Mouse (Mus musculus): ENCODE results near the gene Cdadc1. TPM values are rescaled to one million over a fixed set of nuclear protein-coding genes. Genes with fewer than 3 reads are reported as not detected.
"Not testable (repeated sequence)": the region's sequence is repeated elsewhere in the genome, so short reads cannot be mapped to it uniquely, and the experiment has no call there.

Cdadc1 gene
- total RNA-seq, 2 experiments from 2014 or later, result 51.5 to 56.0 TPM

- not testable (repeated sequence) for DNase-seq
Measured at GRCm38 (mm10) chr14:59614149-59614548, 16.4 kb upstream of the Cdadc1 start.

DNA sequence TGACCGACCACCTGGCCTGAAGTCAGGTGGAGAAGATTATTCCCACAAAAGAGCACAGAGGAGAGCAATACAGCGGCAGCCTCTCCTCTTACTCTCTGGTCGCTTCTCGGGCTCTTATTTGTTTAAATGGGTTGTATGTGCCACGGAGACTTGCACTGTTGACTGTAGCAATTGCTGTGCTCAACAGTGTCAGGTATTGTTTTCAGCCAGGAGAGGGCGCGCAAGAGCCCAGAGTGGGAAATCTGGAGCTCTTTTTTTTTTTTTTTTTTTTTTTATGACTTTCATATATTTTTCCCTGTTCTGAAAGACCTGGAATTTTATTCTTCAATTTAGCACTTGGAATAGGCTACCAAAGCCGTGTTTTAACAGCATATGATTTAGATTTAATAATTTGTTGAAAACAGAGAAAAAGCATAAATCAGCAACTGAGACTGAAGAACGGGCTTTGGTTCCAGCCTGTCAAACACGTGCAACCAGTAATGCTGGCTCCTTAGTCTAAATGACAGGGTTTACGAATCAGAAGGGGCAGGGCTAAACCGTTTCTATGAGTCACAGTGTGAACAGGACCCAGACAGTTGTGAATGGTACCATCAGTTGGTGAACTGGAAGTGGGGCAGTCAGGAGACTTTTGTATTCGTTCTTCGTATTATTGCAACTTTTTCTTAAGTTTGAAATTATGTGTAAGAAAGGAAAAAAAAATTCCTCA lies 15.3 kb upstream of the Cdadc1 start:
- peak; percentile 23 to 75 for DNase-seq

- no peak for DNase-seq
Measured at GRCm38 (mm10) chr14:59607021-59607420, 9.3 kb upstream of the Cdadc1 start.

DNA sequence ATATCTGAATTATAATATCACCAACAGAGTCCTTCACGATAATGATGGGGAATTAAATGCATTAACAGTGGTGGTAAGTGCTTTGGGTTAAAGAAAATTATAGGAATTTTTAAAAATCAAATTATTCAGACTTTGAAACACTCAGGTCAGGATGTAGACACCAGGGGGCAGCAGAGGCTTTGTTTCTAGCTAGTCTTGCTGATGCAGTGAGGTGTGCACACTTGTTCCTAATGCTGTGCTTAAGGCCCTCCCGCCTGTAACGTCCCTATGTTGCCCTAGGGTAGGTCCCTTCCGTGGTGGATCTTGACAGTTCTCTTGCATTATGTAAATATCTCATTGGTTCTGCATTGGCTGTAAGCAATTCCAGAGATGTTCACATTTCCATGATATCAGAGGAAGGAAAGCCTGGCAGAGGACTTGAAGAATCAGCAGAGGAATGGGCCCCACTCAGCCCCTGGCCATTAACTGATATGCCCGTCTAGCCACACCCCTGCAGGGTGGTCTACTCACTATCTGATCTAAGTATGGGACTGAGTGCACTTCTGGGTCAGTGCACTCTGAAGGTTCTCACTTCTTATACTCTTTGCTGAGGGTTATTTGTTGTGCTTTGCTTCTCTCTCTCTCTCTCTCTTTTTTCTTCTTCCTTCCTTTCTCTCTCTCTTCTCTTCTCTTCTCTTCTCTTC lies 8.1 kb upstream of the Cdadc1 start:
- DNase-seq, result peak; percentile 39 to 87

DNA sequence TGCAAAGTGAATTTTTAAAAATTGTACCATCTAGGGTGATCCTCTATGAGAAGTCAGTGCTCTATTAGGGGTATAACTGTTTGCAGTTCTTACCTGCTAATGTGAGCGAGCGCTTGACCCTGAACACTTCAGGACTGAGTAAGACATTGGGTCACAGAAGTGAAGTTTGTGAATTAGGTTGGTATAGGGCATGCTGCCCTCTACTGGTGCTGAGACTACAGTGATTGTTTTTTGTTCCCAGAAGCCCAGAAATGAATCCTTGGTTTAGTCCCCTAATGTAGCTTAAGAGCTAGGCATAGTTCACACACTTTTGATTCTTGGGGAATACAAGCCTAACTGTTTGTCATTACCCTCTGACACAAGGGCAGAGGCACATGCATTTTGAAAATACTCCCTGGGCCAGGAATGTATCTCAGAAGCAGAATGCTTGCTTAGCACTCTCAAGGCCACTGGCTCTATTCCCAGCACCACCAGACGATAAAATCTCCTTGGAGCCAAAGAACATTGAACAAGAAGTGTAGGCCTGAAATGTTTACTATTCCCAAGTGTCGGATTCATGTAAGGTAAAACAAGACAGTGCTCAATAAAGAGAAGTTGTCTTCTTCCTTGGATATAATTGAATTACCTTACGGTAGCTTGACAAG lies 6.4 kb upstream of the Cdadc1 start:
- DNase-seq, result peak in 1 of 2 experiments; percentile 45

DNA sequence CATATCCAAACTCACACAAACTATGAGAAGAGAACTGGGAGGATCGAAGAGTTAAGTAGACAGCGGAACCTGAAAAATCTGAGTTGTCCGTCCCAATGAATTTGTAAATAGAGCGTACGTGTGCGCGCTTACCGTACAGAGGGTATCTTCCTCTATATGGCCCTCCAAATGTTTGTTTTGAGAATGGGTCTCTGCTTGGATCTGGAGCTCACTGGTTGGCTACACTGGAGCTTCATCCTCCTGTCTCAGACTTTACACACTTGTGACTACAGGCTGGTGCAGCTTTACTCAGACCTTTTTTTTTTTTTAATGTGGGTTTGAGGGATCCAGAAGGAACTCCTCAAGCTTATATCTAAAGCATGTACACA lies 485 bp upstream of the Cdadc1 start:
- DNase-seq, result no peak

- DNase-seq, result no peak
Measured at GRCm38 (mm10) chr14:59594988-59595387, 2.8 kb downstream of the Cdadc1 start.

DNA sequence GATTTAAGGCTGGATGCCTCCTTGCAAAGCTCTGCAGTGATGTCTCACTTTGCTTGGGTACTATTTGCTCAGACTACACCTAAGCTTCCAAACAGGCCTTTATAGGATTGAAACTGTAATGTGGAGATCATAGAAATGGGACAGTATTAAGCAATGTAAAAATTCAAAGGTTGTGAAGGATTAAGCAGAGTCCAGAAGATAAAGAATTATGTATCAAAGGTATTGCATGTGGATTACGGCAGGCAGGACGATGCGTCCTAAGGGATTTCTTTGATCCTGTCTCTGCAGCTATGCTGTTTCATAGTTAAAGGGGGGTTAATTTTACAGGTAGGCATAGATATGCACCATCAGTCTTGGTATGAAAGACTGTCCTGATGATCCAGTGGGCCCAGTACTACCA lies 5.2 kb downstream of the Cdadc1 start:
- no peak for DNase-seq

- DNase-seq, result no peak
Measured at GRCm38 (mm10) chr14:59591901-59592300, 5.9 kb downstream of the Cdadc1 start.

DNA sequence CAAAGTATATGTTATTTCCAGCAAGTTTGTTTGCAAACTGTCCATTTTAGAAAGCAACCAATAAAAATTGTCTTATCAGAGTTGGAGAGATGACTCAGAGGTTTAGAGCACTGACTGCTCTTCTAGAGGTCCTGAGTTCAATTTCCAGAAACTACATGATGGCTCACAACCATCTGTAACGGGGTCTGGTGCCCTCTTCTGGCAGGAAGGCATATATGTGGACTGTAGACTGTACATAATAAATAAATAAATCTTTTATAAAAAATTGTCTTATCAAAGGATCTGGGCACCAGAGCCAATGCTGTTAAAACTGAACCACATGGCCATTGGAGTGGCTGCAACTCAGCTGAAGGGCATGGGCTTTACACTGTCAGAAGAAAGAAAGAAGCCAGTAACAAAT lies 7.1 kb downstream of the Cdadc1 start:
- DNase-seq, result peak in 1 of 2 experiments; percentile 31

GRCm38 (mm10) chr14:59576385-59576784 lies 21.4 kb downstream of the Cdadc1 start:
- no peak for DNase-seq

DNA sequence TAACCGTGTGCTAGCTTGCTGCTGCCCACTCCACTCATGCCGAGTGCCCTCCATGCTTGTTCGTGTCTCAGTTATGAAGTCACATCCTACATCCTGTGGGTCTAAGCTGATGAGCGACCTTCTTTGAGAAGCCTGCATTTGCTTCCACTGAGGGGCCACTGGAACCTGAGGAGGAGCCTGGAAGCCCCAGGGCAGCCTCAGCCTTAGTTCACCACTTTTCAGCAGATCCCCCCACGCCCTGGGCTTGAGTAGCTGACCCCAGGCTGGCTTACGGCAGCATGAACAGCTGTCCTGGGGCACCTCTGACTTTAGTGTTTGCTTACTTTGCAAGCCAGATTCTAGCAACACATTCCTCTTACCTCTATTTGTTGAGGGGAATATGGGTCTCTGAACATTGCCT lies 31.0 kb downstream of the Cdadc1 start:
- no peak for DNase-seq

- DNase-seq, result no peak
Measured at GRCm38 (mm10) chr14:59557886-59558285, 39.9 kb downstream of the Cdadc1 start.

GRCm38 (mm10) chr14:59557071-59557470 lies 40.7 kb downstream of the Cdadc1 start:
- no peak for DNase-seq

DNA sequence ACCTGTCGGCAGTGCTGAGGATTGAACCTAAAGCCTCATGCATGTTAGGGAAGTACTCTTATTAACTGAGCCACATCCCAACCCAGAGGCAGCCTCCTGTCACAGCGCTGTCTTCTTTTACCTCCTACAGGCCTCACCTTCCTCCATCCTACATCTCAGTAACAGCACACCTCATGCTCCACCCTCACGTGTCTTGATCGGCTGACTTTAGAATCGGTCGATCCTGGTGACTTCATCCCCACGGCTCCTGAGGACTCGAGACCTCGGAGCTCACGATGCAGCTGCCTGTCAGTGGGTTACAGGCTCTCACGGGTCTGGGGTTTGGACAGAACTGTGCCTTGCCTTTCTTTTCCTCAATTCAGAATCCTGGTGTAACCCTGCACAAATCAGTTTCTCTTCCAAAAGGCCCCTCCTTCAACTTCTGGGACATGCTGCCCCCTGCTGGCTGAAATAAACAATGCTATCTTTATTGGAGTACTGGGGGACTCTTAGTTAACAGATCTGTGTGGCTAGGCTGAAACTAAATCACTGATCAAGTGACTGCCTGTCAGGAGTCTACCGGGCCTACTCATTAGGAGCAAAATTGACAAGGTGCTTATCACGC lies 41.7 kb downstream of the Cdadc1 start:
- DNase-seq, result peak; percentile 78 to 92

DNA sequence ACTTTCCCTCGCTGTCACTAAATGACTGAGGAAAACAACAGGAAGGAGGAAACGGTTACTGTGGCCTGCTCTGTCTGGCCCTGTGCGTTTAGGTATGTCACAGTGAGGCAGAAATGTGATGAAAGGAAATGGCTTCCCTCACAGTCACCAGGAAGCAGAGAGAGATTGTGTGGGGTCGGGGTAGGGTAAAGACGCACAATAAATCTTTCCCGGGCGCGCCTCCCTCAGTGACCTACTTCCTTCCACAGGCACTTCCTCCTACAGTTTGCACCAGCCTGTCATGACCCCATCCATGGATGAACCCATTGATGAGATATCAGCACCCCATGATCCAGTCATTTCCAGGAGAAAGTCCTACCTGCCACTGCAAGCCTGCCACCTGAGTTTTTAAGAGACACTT lies 42.7 kb downstream of the Cdadc1 start:
- no peak for DNase-seq

DNA sequence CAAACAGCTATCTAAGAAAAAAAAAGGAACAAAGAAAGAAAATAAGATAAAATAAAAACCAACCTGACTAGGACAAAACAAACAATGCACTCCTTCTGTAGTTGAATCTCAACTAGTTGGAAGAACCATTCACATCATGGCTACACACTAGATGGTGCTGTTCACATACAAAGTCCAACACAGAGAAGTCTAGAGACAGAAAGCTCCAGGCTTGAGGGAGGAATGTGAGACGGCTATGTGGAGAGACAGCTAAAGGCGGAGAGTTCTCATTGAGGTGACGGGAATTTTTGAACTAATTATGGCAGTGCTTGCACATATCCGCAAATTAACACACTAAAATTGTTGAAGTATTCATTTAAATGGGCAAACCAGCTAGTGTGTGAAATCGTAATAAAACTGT lies 43.7 kb downstream of the Cdadc1 start:
- DNase-seq, result no peak

DNA sequence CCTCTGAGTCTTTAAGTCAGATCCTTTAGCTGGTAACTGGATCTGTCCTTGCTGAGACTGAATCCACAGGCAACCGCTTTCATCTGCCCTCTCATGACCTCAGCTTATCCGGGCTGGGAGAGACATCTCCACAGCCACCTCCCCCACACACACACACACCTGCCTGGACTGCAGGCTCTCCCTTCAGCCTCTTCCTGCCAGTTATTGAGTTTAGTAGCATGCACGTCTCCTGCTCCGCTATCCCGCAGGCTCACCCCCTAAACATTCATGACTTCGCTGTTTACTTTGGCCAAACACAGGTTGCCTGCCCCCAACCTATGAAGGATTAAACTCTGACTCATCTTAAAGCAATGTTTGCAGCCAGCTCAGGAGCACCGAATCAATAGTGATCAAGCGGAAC lies 45.8 kb downstream of the Cdadc1 start:
- DNase-seq, result no peak

DNA sequence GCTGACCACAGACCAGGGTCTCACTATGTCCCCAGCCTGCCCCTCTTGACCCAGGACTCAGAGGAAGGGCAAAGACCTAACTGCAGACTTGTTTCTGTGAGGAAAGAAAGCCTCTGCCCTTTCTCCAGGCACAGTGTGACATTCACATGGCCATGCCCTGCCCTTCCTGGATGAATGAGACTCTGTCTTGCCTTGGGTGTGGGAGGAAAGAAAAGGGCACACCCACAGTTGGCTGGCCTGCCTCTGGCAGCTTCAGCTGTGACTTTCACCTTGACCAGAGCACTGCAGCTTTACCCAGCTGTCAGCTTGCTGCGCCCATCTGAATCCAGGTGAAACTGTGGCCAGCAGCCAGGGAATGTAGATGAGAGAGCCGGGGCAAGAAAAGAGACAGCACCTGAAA lies 46.9 kb downstream of the Cdadc1 start:
- DNase-seq, result peak; percentile 38 to 71

GRCm38 (mm10) chr14:59549106-59549505 lies 48.7 kb downstream of the Cdadc1 start:
- peak; percentile 82 to 90 for DNase-seq

GRCm38 (mm10) chr14:59548532-59548931 lies 49.2 kb downstream of the Cdadc1 start:
- no peak for DNase-seq

GRCm38 (mm10) chr14:59547530-59547929 lies 50.2 kb downstream of the Cdadc1 start:
- DNase-seq, result no peak

Data from heart, adult 18-20 months (tissue).